Mouse (Mus musculus) lung, embryonic 16.5 days (tissue): Measurements from ENCODE around the gene Ucp2. TPM values are rescaled to one million over a fixed set of nuclear protein-coding genes. Genes with fewer than 3 reads are reported as not detected.
A peak's percentile ranks its signal among the peaks of the same experiment; 100 is the strongest.

ENCODE experiments used
- ATAC-seq: fragments of 200-750 bp; cut with Nextera tagmentation; 2 replicates; pipeline ENCODE4 v1.8.0; 2017; ENCODE audit warnings: low read depth, mild to moderate bottlenecking, moderate library complexity
- H3K27ac ChIP-seq: fragments of 300-500 bp; sonication (generic); 2 replicates; pipeline ENCODE4 v1.5.1; 2014; ENCODE audit warnings: mild to moderate bottlenecking, control low read depth, low read length
- H3K27me3 ChIP-seq: fragments of 300-500 bp; sonication (generic); 2 replicates; pipeline ENCODE4 v1.6.1; 2014; ENCODE audit warnings: low read depth, low read length, mixed read lengths; ENCODE audit not compliant: control insufficient read depth, insufficient read depth
- H3K36me3 ChIP-seq: fragments of 300-500 bp; sonication (generic); 2 replicates; pipeline ENCODE4 v1.6.1; 2014; ENCODE audit warnings: low read length; ENCODE audit not compliant: control insufficient read depth, insufficient read depth
- H3K4me1 ChIP-seq: fragments of 300-500 bp; sonication (generic); replicated peaks from 2 replicates; pipeline ENCODE4 v1.6.1; 2014; ENCODE audit warnings: low read length, mixed read lengths; ENCODE audit not compliant: control insufficient read depth, insufficient read depth
- H3K4me2 ChIP-seq: fragments of 300-500 bp; sonication (generic); 2 replicates; pipeline ENCODE4 v1.6.1; 2014; ENCODE audit warnings: low read depth, low read length, control low read depth
- H3K4me3 ChIP-seq: fragments of 300-500 bp; sonication (generic); 2 replicates; pipeline ENCODE4 v1.5.1; 2014; ENCODE audit warnings: mild to moderate bottlenecking, low read length, control low read depth
- H3K9ac ChIP-seq: fragments of 300-500 bp; sonication (generic); 2 replicates; pipeline ENCODE4 v1.6.1; 2014; ENCODE audit warnings: low read length, control low read depth
- H3K9me3 ChIP-seq: fragments of 300-500 bp; sonication (generic); 2 replicates; pipeline ENCODE4 v1.6.1; 2016; ENCODE audit warnings: low read length; ENCODE audit not compliant: control insufficient read depth
- WGBS: fragments of 180-500 bp; shearing (Covaris S2); extraction: QIAGEN DNeasy Blood & Tissue Kit; methylation state at CpG from one replicate; pipeline ENCODE4 v1.1.7; 2014; 5-methylcytosine and 5-hydroxymethylcytosine counted together
- polyA plus RNA-seq: library from polyadenylated mRNA; unstranded; fragments of >200 nt; fragmentation: Nextera tagmentation; extraction: Ambion mirVana; gene quantifications from 2 replicates; pipeline ENCODE4 v1.2.1, GENCODE M21; 2015

Ucp2 gene
- polyA plus RNA-seq, 1 experiment from 2014 or later = 306 TPM

DNA sequence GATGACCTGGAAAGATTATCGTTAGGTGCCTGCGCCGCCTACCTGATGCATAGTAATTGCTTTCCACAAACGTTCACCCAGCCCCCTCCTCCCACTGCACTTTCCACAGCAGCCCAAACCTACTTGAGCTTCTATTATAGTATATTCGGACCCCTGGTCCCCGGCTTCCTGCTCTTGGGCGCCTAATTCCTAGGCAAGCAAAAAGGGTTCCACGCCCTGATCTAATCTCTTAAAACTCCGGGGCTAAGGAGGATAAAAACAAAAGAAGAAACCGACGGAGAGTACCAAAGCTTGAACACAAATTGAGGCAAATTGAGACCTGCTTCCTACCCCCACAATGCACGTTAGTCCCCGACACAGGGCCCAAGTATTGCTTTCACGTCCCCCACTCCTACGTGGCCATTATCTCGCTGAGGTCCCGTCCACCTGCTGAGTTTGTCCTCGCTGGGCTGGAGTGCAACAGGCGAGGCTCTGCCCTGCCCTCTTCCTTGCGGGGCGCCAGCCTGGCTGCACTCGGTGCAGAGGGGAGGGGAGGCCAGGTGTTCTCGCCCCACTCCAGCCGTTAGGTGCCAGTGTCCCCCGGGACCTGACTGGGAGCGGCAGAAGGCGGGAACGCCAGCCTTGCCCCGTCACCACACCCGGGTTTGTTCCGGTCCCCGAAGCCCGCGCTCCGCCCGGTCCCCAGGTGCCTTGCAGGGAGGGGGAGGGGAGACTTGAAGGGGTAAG is 583 bp upstream of the Ucp2 start:
- peak; percentile 75 for ATAC-seq
- H3K4me3 ChIP-seq = peak overlapping the region; percentile 61
- H3K4me1 ChIP-seq = peaks cover 30% of the 10 kb centered on the region
- 0 out of 2 replicates have a peak, but pooled peaks cover 3% of the 10 kb centered on the region for H3K36me3 ChIP-seq
- H3K4me2 ChIP-seq = peak overlapping the region; percentile 89
- no peaks in the 10 kb centered on the region for H3K27me3 ChIP-seq
- H3K9ac ChIP-seq = peak overlapping the region; percentile 69
- no peaks in the 10 kb centered on the region for H3K9me3 ChIP-seq
- 4% methylated on average over 35 of the region's 36 CpGs for WGBS
- peak overlapping the region; percentile 90 for H3K27ac ChIP-seq

DNA sequence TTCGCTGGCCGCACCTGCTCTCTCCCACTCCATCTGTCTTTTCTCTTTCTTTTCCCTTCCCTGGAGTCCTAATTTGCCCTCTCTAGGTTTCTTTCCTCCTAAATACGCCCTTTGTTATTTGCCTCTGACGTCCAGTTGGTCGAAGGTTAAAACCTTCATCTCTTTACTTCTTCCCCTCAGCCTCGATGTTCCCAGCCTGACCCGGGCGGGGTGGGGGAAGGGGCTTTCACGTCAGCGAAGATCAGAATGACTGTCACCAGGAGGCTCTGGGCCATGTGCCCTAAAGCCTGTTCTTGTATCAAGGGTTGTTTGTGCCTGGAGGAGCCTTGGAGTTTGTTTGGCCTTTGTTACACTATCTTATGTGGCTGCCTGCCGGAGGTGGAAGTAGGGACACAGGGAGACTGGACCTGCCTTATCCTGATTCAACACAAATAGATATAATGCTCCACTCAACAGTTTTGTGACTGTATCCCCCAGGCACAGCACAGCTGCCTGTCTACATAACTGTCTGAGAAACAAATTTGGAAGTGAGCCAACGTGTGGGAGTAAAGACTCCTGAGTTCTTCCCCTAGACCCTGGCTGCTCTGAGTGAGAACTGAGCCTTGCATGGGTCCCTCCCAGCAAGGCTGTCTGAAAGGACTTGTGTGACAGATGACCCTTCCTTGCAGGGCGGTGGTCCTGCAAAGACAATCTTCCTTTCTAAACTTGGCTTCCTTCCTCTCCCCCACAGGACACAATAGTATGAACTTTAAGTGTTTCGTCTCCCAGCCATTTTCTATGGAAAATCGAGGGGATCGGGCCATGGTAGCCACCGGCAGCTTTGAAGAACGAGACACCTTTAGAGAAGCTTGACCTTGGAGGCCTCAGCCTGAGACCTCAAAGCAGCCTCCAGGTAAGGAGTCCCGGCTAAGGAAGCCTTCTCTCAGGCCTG is 612 bp downstream of the Ucp2 start:
- peaks cover 23% of the 10 kb centered on the region for H3K4me1 ChIP-seq
- peaks cover 10% of the 10 kb centered on the region; the same call in 1 of the 2 replicates for H3K36me3 ChIP-seq
- H3K27ac ChIP-seq = peak overlapping the region; percentile 90
- H3K27me3 ChIP-seq = no peaks in the 10 kb centered on the region
- ATAC-seq = peak; percentile 30
- WGBS = 21% methylated on average over 19 of the region's 19 CpGs
- peak overlapping the region; percentile 61 for H3K4me3 ChIP-seq
- H3K4me2 ChIP-seq = peak overlapping the region; percentile 89
- H3K9ac ChIP-seq = peak overlapping the region; percentile 65
- no peaks in the 10 kb centered on the region for H3K9me3 ChIP-seq

DNA sequence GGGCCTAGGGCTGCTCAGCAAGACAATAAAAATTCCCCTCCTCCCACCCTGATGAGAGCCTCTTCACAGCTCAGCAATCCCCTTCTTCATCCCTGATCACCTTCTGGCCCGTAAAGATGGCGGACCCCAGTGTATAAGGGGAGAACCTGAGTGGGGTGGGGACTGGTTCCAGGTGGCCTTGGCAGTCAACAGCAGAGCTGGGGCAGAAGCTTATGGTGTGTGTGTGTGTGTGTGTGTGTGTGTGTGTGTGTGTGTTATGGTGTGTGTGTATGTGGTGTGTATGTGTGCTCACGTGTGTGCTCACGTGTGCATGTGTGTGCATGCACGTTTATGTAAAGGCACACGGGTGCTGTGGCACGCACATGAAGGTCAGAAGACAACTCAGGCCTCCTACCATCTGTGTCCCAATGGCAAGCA is 1.3 kb downstream of the Ucp2 start:
- ATAC-seq = no peak
- Histone ChIP-seq H3K27me3 (no peaks in the 10 kb centered on the region), H3K9me3 (no peaks in the 10 kb centered on the region), H3K9ac (peak overlapping the region; percentile 65), H3K36me3 (peaks cover 10% of the 10 kb centered on the region; the same call in 1 of the 2 replicates), H3K4me2 (peak overlapping the region; percentile 89), H3K27ac (peak overlapping the region; percentile 90), H3K4me3 (peak overlapping the region; percentile 61), H3K4me1 (peaks cover 22% of the 10 kb centered on the region)
- WGBS = 86% methylated on average over 7 of the region's 7 CpGs

DNA sequence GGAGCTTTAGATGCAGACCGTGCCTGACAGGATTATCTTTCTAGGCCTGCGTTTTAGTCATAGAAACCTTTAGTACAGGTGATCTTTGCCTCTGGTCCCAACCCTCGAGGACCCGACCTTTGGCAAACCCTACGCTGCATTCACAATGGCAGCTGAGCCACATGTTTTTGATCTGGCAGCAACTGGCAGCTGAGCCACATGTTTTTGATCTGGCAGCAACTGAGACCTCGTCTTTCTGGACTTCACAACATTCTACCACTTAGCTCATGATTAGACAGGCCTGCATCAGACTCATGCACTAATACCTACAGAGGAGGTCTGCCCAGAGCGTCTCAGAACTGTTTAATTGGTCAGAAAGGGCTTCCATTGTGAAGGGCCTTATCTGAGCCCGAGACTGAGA is 1.9 kb downstream of the Ucp2 start:
- Histone ChIP-seq H3K4me1 (peaks cover 22% of the 10 kb centered on the region), H3K27ac (peak overlapping the region; percentile 90), H3K9me3 (no peaks in the 10 kb centered on the region), H3K4me3 (peak overlapping the region; percentile 61), H3K9ac (peak overlapping the region; percentile 60), H3K36me3 (peaks cover 13% of the 10 kb centered on the region; the same call in 1 of the 2 replicates), H3K4me2 (peak overlapping the region; percentile 89), H3K27me3 (no peaks in the 10 kb centered on the region)
- ATAC-seq = no peak
- WGBS = 42% methylated on average over 8 of the region's 8 CpGs

DNA sequence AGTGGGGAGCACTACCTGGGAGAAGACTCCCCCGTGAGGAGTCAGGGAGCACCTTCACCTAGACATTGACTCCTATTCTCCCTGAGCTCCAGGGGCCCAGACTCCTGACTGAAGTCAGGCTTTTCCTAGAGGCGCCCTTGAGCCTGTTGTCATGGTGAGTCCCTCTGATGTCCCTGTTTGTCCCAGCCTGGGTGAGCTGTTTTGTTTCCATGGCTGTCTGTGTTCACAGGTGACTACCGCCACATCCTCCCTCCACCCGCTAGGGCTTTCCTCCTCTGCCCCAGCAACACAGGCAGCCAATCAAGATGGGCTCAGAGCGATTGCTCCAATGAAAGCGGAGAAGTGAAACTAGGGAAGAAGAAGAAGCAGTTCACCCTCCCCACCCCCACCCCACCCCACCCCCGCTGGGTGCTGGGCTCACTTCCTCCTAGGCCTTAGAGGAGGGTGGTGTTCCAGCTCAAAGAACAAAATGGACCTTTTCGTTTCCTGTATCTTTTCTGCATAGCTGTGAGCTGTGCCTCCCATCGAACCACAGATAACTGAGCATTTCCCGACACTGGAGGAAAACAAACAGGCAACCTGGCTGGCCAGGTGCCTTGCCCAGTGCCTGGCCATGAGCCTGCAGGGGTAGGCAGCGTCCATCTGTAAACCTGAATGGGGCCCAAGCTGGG is 2.6 kb downstream of the Ucp2 start:
- Histone ChIP-seq H3K4me2 (peak overlapping the region; percentile 89), H3K27me3 (no peaks in the 10 kb centered on the region), H3K27ac (peak overlapping the region; percentile 90), H3K9ac (peak overlapping the region; percentile 60), H3K9me3 (no peaks in the 10 kb centered on the region), H3K4me1 (peaks cover 22% of the 10 kb centered on the region), H3K36me3 (peaks cover 13% of the 10 kb centered on the region; the same call in 1 of the 2 replicates), H3K4me3 (peak overlapping the region; percentile 61)
- peak; percentile 54 for ATAC-seq
- 29% methylated on average over 11 of the region's 11 CpGs for WGBS

DNA sequence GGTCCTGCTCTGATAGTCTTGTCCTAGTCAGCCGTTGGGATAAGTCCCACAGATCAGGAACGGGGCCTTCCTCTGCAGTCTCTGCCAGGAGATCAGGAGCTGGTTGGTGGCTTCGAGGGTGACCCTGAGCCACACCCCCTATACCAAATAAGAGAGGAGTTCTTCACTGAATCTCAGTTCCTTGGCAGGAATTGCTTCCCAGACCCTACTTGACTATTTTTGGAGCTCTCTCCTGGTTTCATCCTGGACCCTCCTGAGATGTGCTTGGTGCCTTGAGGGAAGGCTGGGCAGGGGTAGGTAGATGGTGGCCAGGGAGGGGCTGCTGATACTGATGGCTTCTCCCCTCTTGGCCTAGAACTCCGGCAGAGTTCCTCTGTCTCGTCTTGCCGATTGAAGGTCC is 3.2 kb downstream of the Ucp2 start:
- H3K27me3 ChIP-seq = no peaks in the 10 kb centered on the region
- peak overlapping the region; percentile 61 for H3K4me3 ChIP-seq
- no peak for ATAC-seq
- peak overlapping the region; percentile 38 for H3K9ac ChIP-seq
- H3K4me2 ChIP-seq = peak overlapping the region; percentile 89
- H3K4me1 ChIP-seq = peaks cover 22% of the 10 kb centered on the region
- H3K9me3 ChIP-seq = no peaks in the 10 kb centered on the region
- 70% methylated on average over 6 of the region's 6 CpGs for WGBS
- H3K27ac ChIP-seq = peak overlapping the region; percentile 61
- peaks cover 13% of the 10 kb centered on the region; the same call in 1 of the 2 replicates for H3K36me3 ChIP-seq

DNA sequence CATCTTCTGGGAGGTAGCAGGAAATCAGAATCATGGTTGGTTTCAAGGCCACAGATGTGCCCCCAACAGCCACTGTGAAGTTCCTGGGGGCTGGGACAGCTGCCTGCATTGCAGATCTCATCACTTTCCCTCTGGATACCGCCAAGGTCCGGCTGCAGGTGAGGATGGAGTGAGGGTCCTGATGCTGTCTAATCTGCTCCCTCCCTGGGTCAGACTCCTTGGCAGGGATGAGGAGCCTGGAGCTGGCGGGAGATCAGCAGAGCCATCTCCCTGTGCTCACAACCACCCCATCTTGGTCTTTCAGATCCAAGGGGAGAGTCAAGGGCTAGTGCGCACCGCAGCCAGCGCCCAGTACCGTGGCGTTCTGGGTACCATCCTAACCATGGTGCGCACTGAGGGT is 3.7 kb downstream of the Ucp2 start:
- no peak overlapping the region for H3K27ac ChIP-seq
- 97% methylated on average over 9 of the region's 9 CpGs for WGBS
- no peak overlapping the region for H3K9ac ChIP-seq
- no peaks in the 10 kb centered on the region for H3K27me3 ChIP-seq
- no peak overlapping the region for H3K4me2 ChIP-seq
- ATAC-seq = no peak
- no peaks in the 10 kb centered on the region for H3K9me3 ChIP-seq
- no peak overlapping the region for H3K4me3 ChIP-seq
- H3K4me1 ChIP-seq = peaks cover 22% of the 10 kb centered on the region
- peaks cover 13% of the 10 kb centered on the region; the same call in 1 of the 2 replicates for H3K36me3 ChIP-seq

DNA sequence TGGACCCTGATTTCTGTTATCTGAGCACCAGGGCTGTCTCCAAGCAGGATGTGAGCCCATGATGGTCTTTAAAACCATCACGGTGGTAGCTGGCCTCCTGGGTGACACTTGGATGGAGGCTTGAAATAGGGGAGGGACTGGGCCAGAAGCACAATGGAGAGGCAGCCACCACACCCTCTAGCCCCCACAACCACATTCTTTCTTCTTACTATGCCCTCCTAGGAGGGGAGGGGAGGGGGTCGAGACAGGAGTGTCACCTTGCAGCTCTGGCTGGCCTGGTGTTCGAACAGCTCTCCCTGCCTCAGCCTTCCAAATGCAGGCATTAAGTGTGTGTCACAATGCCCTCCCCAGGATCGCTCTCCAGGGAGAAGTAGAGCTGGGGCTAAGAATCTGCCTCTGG is 4.3 kb downstream of the Ucp2 start:
- Histone ChIP-seq H3K27me3 (no peaks in the 10 kb centered on the region), H3K36me3 (peaks cover 13% of the 10 kb centered on the region; the same call in 1 of the 2 replicates), H3K9me3 (no peaks in the 10 kb centered on the region), H3K4me3 (no peak overlapping the region), H3K27ac (no peak overlapping the region), H3K4me1 (peaks cover 20% of the 10 kb centered on the region), H3K4me2 (no peak overlapping the region), H3K9ac (no peak overlapping the region)
- ATAC-seq = no peak
- 73% methylated on average over 4 of the region's 4 CpGs for WGBS
